Mouse (Mus musculus): ENCODE measurements at regions not wholly inside any gene's neighbourhood (a gene's known extent, or its start where the extent isn't known, plus 50 kb on each side); places are given as distances from the start of the nearest gene placed in this dataset.

GRCm38 (mm10) chr7:63833676-63834075 is 83.0 kb upstream of the E030018B13Rik start:
- TF ChIP-seq CTCF (IDR thresholded peaks at IDR 0.05; ENCODE audit: control insufficient read depth, insufficient read depth, insufficient replicate concordance, low read depth, low read length) (no peak), POLR2A (IDR thresholded peaks at IDR 0.05; ENCODE audit: control insufficient read depth, low read depth, low read length) (no peak)

Data from testis, adult 2 months (tissue).